Mouse (Mus musculus): ENCODE data around the gene Tagap. TPM values are rescaled to one million over a fixed set of nuclear protein-coding genes. Genes with fewer than 3 reads are reported as not detected.
"Not testable (repeated sequence)": the region's sequence is repeated elsewhere in the genome, so short reads cannot be mapped to it uniquely, and the experiment has no call there.

Gene Tagap
- polyA plus RNA-seq, 1 experiment from 2014 or later, result 0.55 TPM

DNA sequence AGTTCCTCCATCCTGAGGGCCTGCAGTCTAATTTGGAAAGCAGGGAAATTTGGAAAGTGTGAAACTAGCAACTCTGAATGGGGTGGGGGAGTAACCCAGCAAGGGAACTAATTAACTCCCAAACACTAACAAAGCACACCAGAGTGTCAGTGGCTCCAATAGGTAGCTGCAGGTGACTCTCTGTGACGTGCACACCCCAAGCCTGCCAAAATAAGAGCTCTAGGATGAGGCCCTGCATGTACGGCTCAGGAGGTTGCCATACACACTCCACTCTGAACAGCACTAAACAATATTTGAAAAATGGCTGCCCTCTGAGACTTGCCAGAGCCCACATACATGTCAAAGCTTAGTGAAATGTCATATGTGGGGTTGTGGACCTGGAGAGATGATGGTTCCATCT is 7.4 kb upstream of the Tagap start:
- Histone ChIP-seq H3K27ac (no peak overlapping the region), H3K27me3 (no peaks in the 10 kb centered on the region), H3K9ac (no peak overlapping the region), H3K9me3 (no peaks in the 10 kb centered on the region), H3K4me1 (no peaks in the 10 kb centered on the region), H3K36me3 (no peaks in the 10 kb centered on the region), H3K4me2 (no peak overlapping the region), H3K4me3 (no peak overlapping the region)
- no peak for ATAC-seq (ENCODE audit: insufficient number of reproducible peaks, low FRiP score, low TSS enrichment, low read depth)
- WGBS, result 78% methylated on average over 2 of the region's 2 CpGs

DNA sequence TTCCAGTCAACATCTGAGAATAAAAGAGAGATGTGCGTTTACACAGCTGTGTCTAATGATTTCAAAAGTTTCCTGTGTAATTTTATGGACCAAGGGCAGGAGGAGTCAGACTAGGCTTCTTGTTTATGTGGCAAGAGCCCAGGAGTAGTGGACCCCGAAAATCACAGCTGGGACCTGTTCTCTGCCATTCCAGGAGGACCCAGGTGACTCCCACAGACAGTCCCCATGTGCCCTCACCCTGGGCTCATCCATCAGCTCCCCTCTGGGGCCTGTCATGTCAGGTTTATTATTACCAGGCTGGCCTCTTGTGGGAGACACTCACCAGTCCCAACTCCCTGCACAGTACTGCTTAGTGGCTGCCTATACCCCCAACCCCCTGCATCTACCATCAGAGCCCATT is 6.6 kb upstream of the Tagap start:
- no peak overlapping the region for H3K4me2 ChIP-seq
- H3K27ac ChIP-seq, result no peak overlapping the region
- no peaks in the 10 kb centered on the region for H3K36me3 ChIP-seq
- H3K9me3 ChIP-seq, result no peaks in the 10 kb centered on the region
- no peaks in the 10 kb centered on the region for H3K27me3 ChIP-seq
- no peak for ATAC-seq (ENCODE audit: insufficient number of reproducible peaks, low FRiP score, low TSS enrichment, low read depth)
- H3K4me3 ChIP-seq, result no peak overlapping the region
- no peak overlapping the region for H3K9ac ChIP-seq
- 63% methylated on average over 2 of the region's 2 CpGs for WGBS
- H3K4me1 ChIP-seq, result no peaks in the 10 kb centered on the region

DNA sequence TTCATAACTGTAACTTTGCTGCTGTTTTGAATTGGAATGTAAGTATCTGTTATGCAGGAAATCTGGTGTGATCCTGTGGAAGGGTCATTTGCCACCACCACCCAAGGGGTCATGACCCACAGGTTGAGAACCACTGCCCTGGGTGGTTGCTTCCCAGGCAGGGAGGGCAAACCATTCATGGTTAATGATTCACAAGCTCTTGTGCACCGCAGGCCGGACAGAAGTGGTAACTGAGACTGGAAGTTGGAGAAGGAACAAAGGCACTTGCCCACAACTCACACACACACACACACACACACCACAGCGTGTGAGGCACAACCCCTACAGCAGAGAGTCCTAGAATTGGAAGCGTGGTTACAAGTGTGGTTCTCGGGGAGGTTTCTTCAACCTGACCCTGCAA is 3.2 kb upstream of the Tagap start:
- Histone ChIP-seq H3K9ac (no peak overlapping the region), H3K4me1 (0 out of 2 replicates have a peak, but pooled peaks cover 4% of the 10 kb centered on the region), H3K4me3 (no peak overlapping the region), H3K9me3 (no peaks in the 10 kb centered on the region), H3K4me2 (no peak overlapping the region), H3K27ac (no peak overlapping the region), H3K27me3 (no peaks in the 10 kb centered on the region), H3K36me3 (no peaks in the 10 kb centered on the region)
- 93% methylated on average over 5 of the region's 5 CpGs for WGBS
- no peak for ATAC-seq (ENCODE audit: insufficient number of reproducible peaks, low FRiP score, low TSS enrichment, low read depth)

DNA sequence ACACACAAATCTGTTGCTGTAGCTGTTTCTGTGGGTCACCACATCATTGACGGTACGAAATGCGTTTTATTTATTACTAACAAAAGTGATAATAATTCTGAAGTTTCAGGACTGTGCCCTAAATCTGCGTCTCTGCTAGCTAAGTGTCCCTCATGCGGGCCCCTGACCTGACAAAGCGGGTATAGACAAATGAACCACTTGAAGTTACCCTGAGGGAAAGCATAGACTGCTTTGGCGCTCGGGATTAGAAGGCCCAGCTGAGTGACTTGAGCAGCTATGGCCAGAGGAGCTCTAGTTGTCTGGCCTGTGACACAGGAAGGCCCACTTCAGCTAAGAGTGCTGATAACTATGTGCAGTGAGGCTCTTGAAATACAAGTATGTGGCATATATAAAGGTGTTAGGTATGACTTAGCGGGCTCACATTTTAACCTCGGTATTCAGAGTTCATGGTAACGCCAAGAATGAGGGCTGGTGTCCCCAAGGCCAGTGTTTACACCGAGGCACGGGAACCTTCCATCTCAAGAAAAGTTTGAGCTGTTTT is 1.5 kb upstream of the Tagap start:
- H3K4me2 ChIP-seq, result no peak overlapping the region
- no peak overlapping the region for H3K4me3 ChIP-seq
- H3K27ac ChIP-seq, result no peak overlapping the region
- H3K4me1 ChIP-seq, result 0 out of 2 replicates have a peak, but pooled peaks cover 4% of the 10 kb centered on the region
- no peaks in the 10 kb centered on the region for H3K27me3 ChIP-seq
- H3K36me3 ChIP-seq, result no peaks in the 10 kb centered on the region
- no peak overlapping the region for H3K9ac ChIP-seq
- ATAC-seq (ENCODE audit: insufficient number of reproducible peaks, low FRiP score, low TSS enrichment, low read depth), result no peak
- whole genome bisulfite sequencing, result 87% methylated on average over 13 of the region's 13 CpGs
- no peaks in the 10 kb centered on the region for H3K9me3 ChIP-seq

DNA sequence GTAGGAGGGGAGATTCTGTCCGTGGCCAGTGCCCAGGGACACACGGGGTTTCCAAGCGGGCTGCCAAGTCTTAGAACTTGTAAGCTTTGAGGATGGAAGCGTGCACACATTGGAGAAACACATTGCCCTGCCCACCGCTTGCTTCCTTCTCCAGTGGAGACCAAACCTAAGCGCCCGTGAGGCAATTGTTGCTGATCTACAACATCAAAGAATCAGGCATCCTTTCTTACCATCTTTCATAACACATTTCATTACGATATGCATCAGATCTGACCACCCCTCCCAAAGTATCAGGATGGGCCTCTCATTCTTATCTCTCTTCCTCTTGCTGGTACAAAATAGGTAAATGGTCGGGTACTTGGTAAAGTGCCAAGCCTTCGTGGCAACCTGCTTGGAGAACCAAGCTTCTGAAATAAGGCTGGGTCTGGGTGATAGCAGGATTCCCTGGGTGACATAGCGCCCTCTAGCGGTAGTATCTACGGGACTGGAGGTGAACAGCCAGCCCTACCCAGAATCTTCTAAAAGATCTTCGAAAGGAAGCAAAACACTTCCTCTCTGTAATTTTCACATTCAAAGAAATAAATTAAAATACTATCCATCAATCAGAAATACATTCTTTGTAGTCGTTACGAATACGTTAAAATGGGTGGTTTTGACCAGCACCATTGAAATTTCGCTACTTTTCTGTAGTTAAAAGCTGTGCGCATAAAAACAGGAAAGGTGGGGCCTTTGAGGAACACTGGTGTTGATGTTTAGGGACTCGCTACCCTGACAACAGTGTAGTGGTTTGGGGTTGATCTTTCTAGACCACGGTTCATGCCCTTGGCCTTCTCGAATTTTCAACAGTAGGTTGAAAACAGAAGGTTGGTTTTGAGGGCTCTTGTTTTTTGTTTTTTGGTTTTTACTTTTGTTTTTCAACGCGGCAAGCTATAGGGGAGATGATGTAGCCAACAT is 2.1 kb downstream of the Tagap start:
- H3K9me3 ChIP-seq, result no peaks in the 10 kb centered on the region
- peaks cover 9% of the 10 kb centered on the region; the same call in 1 of the 2 replicates for H3K4me1 ChIP-seq
- H3K36me3 ChIP-seq, result no peaks in the 10 kb centered on the region
- H3K4me3 ChIP-seq, result no peak overlapping the region
- H3K9ac ChIP-seq, result no peak overlapping the region
- no peaks in the 10 kb centered on the region for H3K27me3 ChIP-seq
- no peak overlapping the region for H3K4me2 ChIP-seq
- 71% methylated on average over 24 of the region's 24 CpGs for WGBS
- no peak overlapping the region for H3K27ac ChIP-seq
- ATAC-seq (ENCODE audit: insufficient number of reproducible peaks, low FRiP score, low TSS enrichment, low read depth), result no peak

DNA sequence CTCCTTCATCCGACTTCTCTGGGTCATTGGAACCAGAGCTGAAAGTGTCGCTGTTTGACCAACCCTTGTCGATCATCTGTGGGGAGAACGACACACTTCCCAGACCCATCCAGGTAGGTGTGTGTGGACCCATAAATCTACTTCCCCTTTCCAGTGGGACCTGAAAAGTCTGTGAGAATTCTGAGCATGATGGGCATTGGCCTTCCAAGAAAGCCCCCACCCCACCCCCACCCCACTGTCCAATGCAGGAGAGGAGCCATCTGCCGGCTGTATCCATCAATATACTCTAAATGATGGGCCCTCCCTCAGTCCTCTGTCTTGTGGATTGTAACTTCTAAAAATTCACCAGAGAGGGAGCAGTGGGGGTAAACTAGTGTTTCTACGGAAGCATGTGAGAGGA is 2.9 kb downstream of the Tagap start:
- no peak overlapping the region for H3K27ac ChIP-seq
- no peaks in the 10 kb centered on the region for H3K36me3 ChIP-seq
- 85% methylated on average over 6 of the region's 6 CpGs for WGBS
- peaks cover 9% of the 10 kb centered on the region; the same call in 1 of the 2 replicates for H3K4me1 ChIP-seq
- no peak overlapping the region for H3K4me3 ChIP-seq
- H3K4me2 ChIP-seq, result no peak overlapping the region
- H3K27me3 ChIP-seq, result no peaks in the 10 kb centered on the region
- no peaks in the 10 kb centered on the region for H3K9me3 ChIP-seq
- no peak overlapping the region for H3K9ac ChIP-seq
- no peak for ATAC-seq (ENCODE audit: insufficient number of reproducible peaks, low FRiP score, low TSS enrichment, low read depth)

DNA sequence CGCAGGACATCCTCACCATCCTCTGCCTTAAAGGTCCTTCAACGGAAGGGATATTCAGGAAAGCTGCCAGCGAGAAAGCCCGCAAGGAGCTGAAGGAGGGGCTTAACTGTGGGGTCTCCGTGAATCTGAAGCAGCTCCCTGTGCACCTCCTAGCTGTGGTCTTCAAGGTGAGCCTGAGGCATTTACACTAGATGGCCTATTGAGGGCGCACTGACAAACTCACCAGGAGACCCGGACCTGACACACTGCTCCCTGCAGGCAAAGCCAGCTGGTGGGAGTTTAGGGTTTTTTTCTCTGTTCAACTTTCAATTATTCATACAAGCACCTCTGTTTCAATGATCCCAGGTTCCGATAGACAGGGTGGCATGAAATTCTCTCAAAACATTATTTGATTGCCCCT is 3.5 kb downstream of the Tagap start:
- no peak overlapping the region for H3K4me2 ChIP-seq
- no peak for ATAC-seq (ENCODE audit: insufficient number of reproducible peaks, low FRiP score, low TSS enrichment, low read depth)

DNA sequence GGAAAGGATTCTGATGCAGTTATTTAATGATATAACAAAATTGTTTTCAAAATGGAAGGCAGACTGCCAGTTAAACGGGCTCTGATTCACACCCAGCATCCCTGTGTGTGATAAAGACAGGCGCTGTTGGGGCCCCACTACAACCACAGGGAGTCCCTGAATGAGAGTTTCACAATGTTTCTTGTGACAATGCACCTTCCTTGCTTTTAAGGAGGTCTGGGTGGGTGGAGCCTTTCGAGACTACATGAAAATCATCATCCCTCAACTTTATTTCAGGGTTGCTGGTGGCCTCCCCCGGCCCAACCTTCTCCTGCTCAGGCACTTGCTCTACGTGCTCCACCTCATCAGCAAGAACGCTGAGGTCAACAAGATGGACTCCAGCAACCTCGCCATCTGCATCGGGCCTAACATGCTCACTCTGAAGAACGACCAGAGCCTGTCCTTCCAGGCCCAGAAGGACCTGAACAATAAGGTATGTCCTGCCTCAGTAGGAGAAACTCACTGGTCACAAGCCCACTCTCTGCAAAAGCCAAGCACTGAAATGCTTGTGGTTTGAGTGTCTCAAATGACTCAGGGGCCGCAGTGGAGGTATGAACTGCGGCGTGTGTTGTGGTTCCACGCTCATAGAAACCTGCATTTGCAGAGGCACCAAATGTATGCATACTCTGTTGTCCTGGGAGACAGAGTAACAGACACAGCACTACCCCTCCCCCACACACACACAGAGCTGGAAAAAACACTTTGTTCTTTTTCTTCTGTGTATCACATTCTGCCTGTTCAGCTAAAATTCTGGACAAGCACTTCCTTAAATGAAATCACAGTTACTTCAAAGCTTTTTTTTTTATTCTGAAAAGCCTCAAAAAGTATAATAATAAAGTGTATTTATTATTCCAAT is 5.5 kb downstream of the Tagap start:
- no peak overlapping the region for H3K4me3 ChIP-seq
- H3K27me3 ChIP-seq, result no peaks in the 10 kb centered on the region
- H3K9me3 ChIP-seq, result no peaks in the 10 kb centered on the region
- ATAC-seq (ENCODE audit: insufficient number of reproducible peaks, low FRiP score, low TSS enrichment, low read depth), result no peak
- H3K36me3 ChIP-seq, result no peaks in the 10 kb centered on the region
- no peak overlapping the region for H3K9ac ChIP-seq
- 78% methylated on average over 13 of the region's 13 CpGs for WGBS
- H3K4me2 ChIP-seq, result no peak overlapping the region
- H3K27ac ChIP-seq, result no peak overlapping the region
- H3K4me1 ChIP-seq, result peaks cover 5% of the 10 kb centered on the region; the same call in 1 of the 2 replicates

More for the DNA sequence above, 3.5 kb downstream of the Tagap start:
- no peaks in the 10 kb centered on the region for H3K36me3 ChIP-seq
- no peak overlapping the region for H3K4me3 ChIP-seq
- H3K4me1 ChIP-seq, result peaks cover 9% of the 10 kb centered on the region; the same call in 1 of the 2 replicates
- H3K9me3 ChIP-seq, result no peaks in the 10 kb centered on the region
- H3K9ac ChIP-seq, result no peak overlapping the region
- no peaks in the 10 kb centered on the region for H3K27me3 ChIP-seq
- no peak overlapping the region for H3K27ac ChIP-seq
- WGBS, result 32% methylated on average over 8 of the region's 8 CpGs

DNA sequence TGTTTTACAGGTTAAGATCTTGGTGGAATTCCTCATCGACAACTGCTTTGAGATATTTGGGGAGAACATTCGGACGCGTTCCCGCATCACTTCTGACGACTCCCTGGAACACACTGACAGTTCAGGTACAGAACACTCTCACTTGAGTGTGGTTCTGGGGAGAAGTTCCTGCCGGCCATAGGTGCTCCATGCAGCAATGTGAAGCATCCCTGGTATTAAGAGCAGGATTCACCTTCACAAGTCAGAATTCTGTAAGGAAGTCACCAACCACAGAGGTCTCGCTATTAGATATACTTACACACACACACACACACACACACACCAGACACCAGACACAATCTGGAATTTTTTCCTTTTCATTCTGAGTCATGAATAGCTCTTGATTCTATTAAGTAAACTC is 6.3 kb downstream of the Tagap start:
- not testable (repeated sequence) for H3K9ac ChIP-seq; H3K4me1 ChIP-seq; H3K4me3 ChIP-seq; H3K27ac ChIP-seq; ATAC-seq (ENCODE audit: insufficient number of reproducible peaks, low FRiP score, low TSS enrichment, low read depth); H3K27me3 ChIP-seq; H3K36me3 ChIP-seq; H3K9me3 ChIP-seq; H3K4me2 ChIP-seq
- WGBS, result 70% methylated on average over 3 of the region's 8 CpGs

DNA sequence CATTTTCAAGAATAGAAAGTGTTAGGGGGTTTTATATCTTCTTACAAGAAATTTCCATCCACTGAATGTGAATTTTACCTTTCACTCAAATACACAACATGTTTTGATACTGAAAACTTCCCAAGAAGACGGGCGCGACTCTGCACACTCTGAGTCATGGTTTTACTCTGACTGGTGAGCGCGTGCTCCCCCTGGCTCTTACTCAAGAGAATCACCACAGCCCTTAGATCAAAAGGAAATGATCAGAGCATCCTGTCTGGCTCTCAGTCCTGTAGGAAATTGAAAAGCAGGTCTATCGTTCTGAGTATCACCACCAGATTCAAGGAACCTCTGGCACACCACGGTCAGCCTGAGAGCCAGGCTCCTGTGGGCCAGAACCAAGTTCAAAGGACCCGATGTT is 13.8 kb downstream of the Tagap start:
- H3K9ac ChIP-seq, result no peak overlapping the region
- no peak for ATAC-seq (ENCODE audit: insufficient number of reproducible peaks, low FRiP score, low TSS enrichment, low read depth)
- no peak overlapping the region for H3K4me2 ChIP-seq
- no peak overlapping the region for H3K4me3 ChIP-seq
- no peaks in the 10 kb centered on the region for H3K36me3 ChIP-seq
- H3K27me3 ChIP-seq, result no peaks in the 10 kb centered on the region
- WGBS, result 51% methylated on average over 8 of the region's 8 CpGs
- H3K27ac ChIP-seq, result no peak overlapping the region
- H3K4me1 ChIP-seq, result peaks cover under 1% of the 10 kb centered on the region; the same call in 1 of the 2 replicates
- H3K9me3 ChIP-seq, result no peaks in the 10 kb centered on the region

DNA sequence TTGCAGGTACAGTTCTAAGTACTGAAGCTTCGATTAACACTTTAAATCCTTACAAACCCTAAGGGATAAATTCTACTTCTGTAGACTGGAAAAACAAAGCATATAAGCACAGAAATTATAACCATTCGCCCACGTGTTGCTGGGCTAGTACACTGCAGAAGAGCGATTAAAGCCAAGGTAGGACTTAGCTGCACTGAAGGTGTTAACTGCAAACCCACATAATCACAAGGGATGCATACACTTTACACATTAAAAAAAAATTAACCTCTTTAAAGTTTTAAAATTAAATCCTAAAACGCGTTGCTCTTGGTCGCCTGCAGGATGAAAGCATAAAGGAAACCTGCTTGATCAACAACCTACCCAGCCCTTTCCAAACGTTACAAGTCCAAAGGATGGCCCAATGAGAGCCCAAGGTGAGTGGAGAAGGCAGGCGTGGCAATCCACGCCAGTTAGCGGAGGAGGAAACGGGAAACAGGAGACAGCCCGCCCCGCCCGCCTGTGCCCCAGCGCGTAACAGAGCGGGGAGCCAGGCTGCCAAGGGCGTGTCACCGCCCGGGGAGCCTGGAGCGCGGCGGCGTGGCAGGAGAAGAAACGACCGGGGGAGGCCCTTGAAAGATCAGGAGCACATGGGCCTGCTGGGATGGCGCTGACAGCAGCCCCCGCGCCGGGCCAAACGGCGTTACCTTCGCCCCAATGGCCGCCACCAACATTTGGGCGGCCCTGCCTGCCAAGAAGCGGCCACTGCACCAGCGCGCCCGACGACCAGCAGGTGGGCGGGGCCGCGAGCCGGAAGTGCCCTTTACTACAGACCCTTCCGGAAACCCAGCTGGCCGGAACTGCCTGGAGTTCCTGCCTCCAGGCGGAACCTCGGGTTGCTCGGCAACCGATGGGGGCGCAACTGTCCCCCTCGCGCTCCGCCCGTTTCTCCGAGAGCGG is 19.6 kb downstream of the Tagap start, which contains the start of gene Rsph3a:
Gene Rsph3a, plus strand, starts transcription at position 498 of the 936 bp plus-strand sequence.
- not testable (repeated sequence) for H3K27me3 ChIP-seq, H3K9me3 ChIP-seq, H3K36me3 ChIP-seq, H3K4me1 ChIP-seq
- WGBS, result 3% methylated on average over 52 of the region's 58 CpGs
- Histone ChIP-seq H3K9ac (peak within 1 kb of the TSS; percentile 35; the same call in 1 of the 2 replicates), H3K27ac (peak within 1 kb of the TSS; percentile 93), H3K4me3 (peak within 1 kb of the TSS; percentile 60), H3K4me2 (peak within 1 kb of the TSS; percentile 42)
- peak; percentile 95 for ATAC-seq (ENCODE audit: insufficient number of reproducible peaks, low FRiP score, low TSS enrichment, low read depth)
